Mouse (Mus musculus): ENCODE results near the gene Mpped2.

- TF ChIP-seq CTCF (IDR thresholded peaks at IDR 0.05; ENCODE audit: low read depth) (no peak), EP300 (optimal IDR thresholded peaks at IDR 0.05) (no peak)
Measured at GRCm38 (mm10) chr2:106797855-106798254, 104.8 kb downstream of the Mpped2 start.
